Mouse (Mus musculus) kidney, adult 2 months (tissue): ENCODE results near the gene Cfap61. TPM values are rescaled to one million over a fixed set of nuclear protein-coding genes. Genes with fewer than 3 reads are reported as not detected.

Experiments used
- DNase-seq: peaks from one replicate; pipeline ENCODE4 v3.0.0; 2021
- H3K27ac ChIP-seq: fragments of 200-500 bp; 2 replicates; pipeline ENCODE4 v1.5.1; 2012; ENCODE audit warnings: low read depth, low read length, control low read depth, inconsistent platforms; ENCODE audit not compliant: insufficient read depth
- H3K27me3 ChIP-seq: fragments of 200-500 bp; replicated peaks from 2 replicates; pipeline ENCODE4 v1.6.1; 2012; ENCODE audit warnings: mild to moderate bottlenecking, moderate library complexity, low read length, inconsistent platforms; ENCODE audit not compliant: control insufficient read depth, insufficient read depth
- H3K36me3 ChIP-seq: fragments of 200-500 bp; 2 replicates; pipeline ENCODE4 v1.6.1; 2012; ENCODE audit warnings: mild to moderate bottlenecking, moderate library complexity, low read length, inconsistent platforms; ENCODE audit not compliant: control insufficient read depth, insufficient read depth
- H3K4me1 ChIP-seq: fragments of 200-500 bp; 2 replicates; pipeline ENCODE4 v1.6.1; 2011; ENCODE audit warnings: low read length; ENCODE audit not compliant: control insufficient read depth, insufficient read depth
- H3K4me3 ChIP-seq: fragments of 200-500 bp; 2 replicates; pipeline ENCODE4 v1.5.1; 2011; ENCODE audit warnings: mild to moderate bottlenecking, low read depth, low read length, control low read depth; ENCODE audit not compliant: insufficient read depth
- CTCF ChIP-seq: fragments of 200-500 bp; conservative IDR thresholded peaks from 2 replicates; pipeline ENCODE4 v1.5.1; 2011; ENCODE audit warnings: low read depth, mild to moderate bottlenecking, control low read depth, low read length, moderate library complexity, mixed read lengths; ENCODE audit not compliant: insufficient read depth, insufficient read length
- POLR2A ChIP-seq: fragments of 200-500 bp; IDR thresholded peaks from one replicate; pipeline ENCODE4 v1.6.1; 2011; ENCODE audit warnings: low read depth, low read length, control low read depth
- WGBS: fragments of 180-500 bp; shearing (Covaris S2); methylation state at CpG from one replicate; pipeline ENCODE4 v1.1.7; 2018; 5-methylcytosine and 5-hydroxymethylcytosine counted together
- polyA plus RNA-seq: library from polyadenylated mRNA; depleted of rRNA; stranded (reverse); fragments of >200 nt; gene quantifications from 2 replicates; pipeline ENCODE4 v1.2.3, GENCODE M21; 2012

The Cfap61 gene
- polyA plus RNA-seq, 1 experiment: 0.38 TPM

GRCm38 (mm10) chr2:146210968-146211367 is 276.4 kb downstream of the Cfap61 start:
- Histone ChIP-seq H3K36me3 (no peaks in the 10 kb centered on the region), H3K27me3 (0 out of 2 replicates have a peak, but pooled peaks cover 3% of the 10 kb centered on the region), H3K4me3 (no peak overlapping the region), H3K27ac (no peak overlapping the region), H3K4me1 (no peaks in the 10 kb centered on the region)
- DNase-seq: no peak
- no peak for TF ChIP-seq POLR2A
- TF ChIP-seq CTCF: no peak
- WGBS: 30% methylated on average over 4 of the region's 4 CpGs

- Histone ChIP-seq H3K4me3 (no peak overlapping the region), H3K4me1 (no peaks in the 10 kb centered on the region; the same call in 1 of the 2 replicates), H3K36me3 (no peaks in the 10 kb centered on the region), H3K27me3 (peaks cover 3% of the 10 kb centered on the region; the same call in 1 of the 2 replicates), H3K27ac (no peak overlapping the region)
- peak; percentile 39 for DNase-seq
- WGBS: 4% methylated on average over 9 of the region's 9 CpGs
- TF ChIP-seq CTCF (peak; percentile 79), POLR2A (no peak)
Observed at GRCm38 (mm10) chr2:146214715-146215114, 280.1 kb downstream of the Cfap61 start.

- TF ChIP-seq POLR2A: no peak
- no peak for TF ChIP-seq CTCF
- WGBS: 23% methylated on average over 14 of the region's 14 CpGs
- H3K4me1 ChIP-seq: no peaks in the 10 kb centered on the region; the same call in 1 of the 2 replicates
- no peak overlapping the region for H3K4me3 ChIP-seq
- no peak for DNase-seq
- no peak overlapping the region for H3K27ac ChIP-seq
- no peaks in the 10 kb centered on the region for H3K36me3 ChIP-seq
- H3K27me3 ChIP-seq: peaks cover 8% of the 10 kb centered on the region
Observed at GRCm38 (mm10) chr2:146216111-146217064, 281.8 kb downstream of the Cfap61 start.

- Histone ChIP-seq H3K4me3 (no peak overlapping the region), H3K36me3 (no peaks in the 10 kb centered on the region), H3K4me1 (no peaks in the 10 kb centered on the region; the same call in 1 of the 2 replicates), H3K27me3 (peaks cover 16% of the 10 kb centered on the region), H3K27ac (no peak overlapping the region)
- no peak for DNase-seq
- TF ChIP-seq POLR2A: no peak
- TF ChIP-seq CTCF: no peak
- WGBS: 5% methylated on average over 16 of the region's 16 CpGs
Observed at GRCm38 (mm10) chr2:146217227-146217980, 282.8 kb downstream of the Cfap61 start.

- Histone ChIP-seq H3K27ac (no peak overlapping the region), H3K36me3 (no peaks in the 10 kb centered on the region), H3K4me1 (no peaks in the 10 kb centered on the region; the same call in 1 of the 2 replicates), H3K4me3 (no peak overlapping the region), H3K27me3 (peaks cover 20% of the 10 kb centered on the region)
- 2% methylated on average over 40 of the region's 40 CpGs for WGBS
- DNase-seq: no peak
- no peak for TF ChIP-seq CTCF
- no peak for TF ChIP-seq POLR2A
Observed at GRCm38 (mm10) chr2:146218161-146218691, 283.6 kb downstream of the Cfap61 start.

GRCm38 (mm10) chr2:146218881-146219535 is 284.4 kb downstream of the Cfap61 start:
- Histone ChIP-seq H3K36me3 (no peaks in the 10 kb centered on the region), H3K4me3 (no peak overlapping the region), H3K27me3 (peaks cover 23% of the 10 kb centered on the region), H3K4me1 (no peaks in the 10 kb centered on the region; the same call in 1 of the 2 replicates), H3K27ac (no peak overlapping the region)
- no peak for DNase-seq
- TF ChIP-seq CTCF (no peak), POLR2A (no peak)
- 5% methylated on average over 19 of the region's 19 CpGs for WGBS
